Mouse (Mus musculus) heart, embryonic 11.5 days (tissue): Measurements from ENCODE around the gene Tada1. TPM values are rescaled to one million over a fixed set of nuclear protein-coding genes. Genes with fewer than 3 reads are reported as not detected.

Experiments
- ATAC-seq: fragments of 200-750 bp; cut with Nextera tagmentation; replicated peaks from 2 replicates; pipeline ENCODE4 v1.8.0; 2017; ENCODE audit warnings: moderate library complexity; ENCODE audit not compliant: insufficient number of reproducible peaks, low FRiP score, low TSS enrichment
- H3K27ac ChIP-seq: fragments of 300-500 bp; sonication (generic); 2 replicates; pipeline ENCODE4 v1.5.1; 2014; ENCODE audit warnings: mild to moderate bottlenecking, low read depth, low read length
- H3K27me3 ChIP-seq: fragments of 300-500 bp; sonication (generic); 2 replicates; pipeline ENCODE4 v1.6.1; 2014; ENCODE audit warnings: mild to moderate bottlenecking, low read length, mixed read lengths; ENCODE audit not compliant: control insufficient read depth, insufficient read depth
- H3K36me3 ChIP-seq: fragments of 300-500 bp; sonication (generic); 2 replicates; pipeline ENCODE4 v1.6.1; 2014; ENCODE audit warnings: mild to moderate bottlenecking, low read length, moderate library complexity, mixed read lengths; ENCODE audit not compliant: control insufficient read depth, insufficient read depth
- H3K4me1 ChIP-seq: fragments of 300-500 bp; sonication (generic); 2 replicates; pipeline ENCODE4 v1.6.1; 2014; ENCODE audit warnings: low read length; ENCODE audit not compliant: control insufficient read depth, insufficient read depth
- H3K4me2 ChIP-seq: fragments of 300-500 bp; sonication (generic); 2 replicates; pipeline ENCODE4 v1.6.1; 2014; ENCODE audit warnings: mild to moderate bottlenecking, moderate library complexity
- H3K4me3 ChIP-seq: fragments of 300-500 bp; sonication (generic); 2 replicates; pipeline ENCODE4 v1.5.1; 2014; ENCODE audit warnings: low read depth, low read length
- H3K9ac ChIP-seq: fragments of 300-500 bp; sonication (generic); 2 replicates; pipeline ENCODE4 v1.6.1; 2014; ENCODE audit warnings: mild to moderate bottlenecking, low read depth, low read length, moderate library complexity
- H3K9me3 ChIP-seq: fragments of 300-500 bp; sonication (generic); replicated peaks from 2 replicates; pipeline ENCODE4 v1.6.1; 2016; ENCODE audit warnings: low read length; ENCODE audit not compliant: control insufficient read depth
- WGBS: fragments of 180-500 bp; shearing (Covaris S2); extraction: QIAGEN DNeasy Blood & Tissue Kit; methylation state at CpG from one replicate; pipeline ENCODE4 v1.1.7; 2014; ENCODE audit not compliant: insufficient replicate concordance; 5-methylcytosine and 5-hydroxymethylcytosine counted together
- polyA plus RNA-seq: library from polyadenylated mRNA; unstranded; fragments of >200 nt; fragmentation: Nextera tagmentation; extraction: Ambion mirVana; gene quantifications from 2 replicates; pipeline ENCODE4 v1.2.1, GENCODE M21; 2014

Tada1 gene
- polyA plus RNA-seq, result 36.0 and 37.6 TPM in 2 replicates

- Histone ChIP-seq H3K4me3 (peak within 1 kb of the TSS; percentile 99), H3K9me3 (no peaks in the 10 kb centered on the region), H3K27ac (peak within 1 kb of the TSS; percentile 91), H3K27me3 (no peaks in the 10 kb centered on the region), H3K4me2 (peak within 1 kb of the TSS; percentile 78), H3K36me3 (peaks cover 3% of the 10 kb centered on the region; the same call in 1 of the 2 replicates), H3K9ac (peak within 1 kb of the TSS; percentile 96), H3K4me1 (peaks cover 9% of the 10 kb centered on the region)
- WGBS, result under 1% methylated on average over 78 of the region's 81 CpGs
- peak; percentile 95 for ATAC-seq
Measured at GRCm38 (mm10) chr1:166379013-166379629, at the start of gene Tada1. Gene Tada1, plus strand, starts transcription at chr1:166379097.

DNA sequence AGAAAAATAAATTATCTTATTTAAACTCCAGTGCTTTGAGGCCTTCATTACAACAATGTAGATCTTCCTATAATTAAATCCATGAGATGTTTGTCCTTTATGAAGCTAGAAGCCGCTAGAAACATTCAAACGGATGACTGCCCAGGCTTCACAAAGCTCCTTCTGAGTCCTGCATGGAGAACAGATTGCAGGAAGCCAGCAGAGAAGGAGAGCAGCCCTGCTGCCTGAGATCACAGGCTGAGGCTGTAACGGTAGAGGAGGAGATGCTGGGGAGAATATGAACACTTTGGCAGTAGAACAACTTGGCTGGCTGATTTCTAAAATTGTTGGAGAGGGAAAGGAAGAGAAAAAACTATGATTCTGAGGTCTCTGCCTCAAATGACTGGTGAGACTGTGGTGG, 48.1 kb upstream of the Tada1 start:
- ATAC-seq, result no peak

DNA sequence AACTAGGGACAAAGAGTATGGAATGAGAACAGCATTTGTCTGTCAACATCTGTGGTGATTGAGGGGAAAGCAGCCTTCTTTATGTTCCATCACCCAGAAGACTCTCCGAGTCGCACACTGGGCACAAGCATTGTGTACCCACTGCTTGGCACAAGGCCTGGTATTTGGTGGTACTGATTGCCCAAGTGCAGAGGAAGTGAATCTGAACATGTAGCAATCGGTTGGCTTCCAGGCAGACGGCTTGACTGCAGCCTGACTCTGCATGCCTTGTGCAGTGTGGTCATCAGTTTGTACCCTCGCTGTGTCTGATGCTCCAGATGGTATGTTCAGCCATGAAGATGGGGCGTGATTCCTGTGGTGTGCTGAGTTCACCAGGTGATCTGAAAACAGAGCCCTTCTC, 39.8 kb upstream of the Tada1 start:
- WGBS, result 80% methylated on average over 6 of the region's 6 CpGs
- Histone ChIP-seq H3K9ac (no peak overlapping the region), H3K4me2 (no peak overlapping the region), H3K27me3 (no peaks in the 10 kb centered on the region), H3K4me1 (no peaks in the 10 kb centered on the region), H3K36me3 (no peaks in the 10 kb centered on the region), H3K4me3 (no peak overlapping the region), H3K9me3 (no peaks in the 10 kb centered on the region), H3K27ac (no peak overlapping the region)
- ATAC-seq, result no peak

More for the DNA sequence above, 48.1 kb upstream of the Tada1 start:
- H3K4me2 ChIP-seq, result no peak overlapping the region
- WGBS, result 66% methylated on average over 3 of the region's 3 CpGs
- H3K36me3 ChIP-seq, result no peaks in the 10 kb centered on the region
- no peak overlapping the region for H3K9ac ChIP-seq
- H3K9me3 ChIP-seq, result no peaks in the 10 kb centered on the region
- H3K27ac ChIP-seq, result no peak overlapping the region
- H3K4me1 ChIP-seq, result no peaks in the 10 kb centered on the region
- H3K27me3 ChIP-seq, result no peaks in the 10 kb centered on the region
- H3K4me3 ChIP-seq, result no peak overlapping the region

DNA sequence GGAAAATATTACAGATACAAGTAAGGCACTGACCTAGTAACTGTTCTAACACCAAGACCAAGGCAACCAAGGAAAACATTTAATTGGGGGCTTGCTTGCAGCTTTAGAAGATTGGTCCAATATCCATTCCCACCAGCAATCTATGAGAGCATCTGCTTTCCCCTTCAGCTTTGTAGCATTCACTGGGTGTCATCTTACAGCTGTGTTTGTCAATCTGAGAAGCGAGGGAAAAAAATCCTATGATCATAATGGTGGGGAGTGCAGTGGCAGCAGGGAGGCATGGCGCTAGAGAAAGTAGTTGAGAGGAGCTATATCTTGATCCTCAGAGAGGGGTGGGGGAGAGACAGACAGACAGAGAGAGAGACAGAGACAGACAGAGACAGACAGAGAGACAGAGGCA, 36.8 kb upstream of the Tada1 start:
- no peak overlapping the region for H3K27ac ChIP-seq
- no peak for ATAC-seq
- no peaks in the 10 kb centered on the region for H3K4me1 ChIP-seq
- WGBS, result 69% methylated on average over 2 of the region's 2 CpGs
- H3K9ac ChIP-seq, result no peak overlapping the region
- no peaks in the 10 kb centered on the region for H3K9me3 ChIP-seq
- H3K4me2 ChIP-seq, result no peak overlapping the region
- H3K36me3 ChIP-seq, result no peaks in the 10 kb centered on the region
- H3K27me3 ChIP-seq, result no peaks in the 10 kb centered on the region
- H3K4me3 ChIP-seq, result no peak overlapping the region

GRCm38 (mm10) chr1:166342539-166342938, 36.4 kb upstream of the Tada1 start:
- WGBS, result 75% methylated on average over 1 of the region's 1 CpGs
- H3K27ac ChIP-seq, result no peak overlapping the region
- H3K9ac ChIP-seq, result no peak overlapping the region
- H3K27me3 ChIP-seq, result no peaks in the 10 kb centered on the region
- no peak overlapping the region for H3K4me2 ChIP-seq
- ATAC-seq, result no peak
- H3K9me3 ChIP-seq, result no peaks in the 10 kb centered on the region
- H3K4me3 ChIP-seq, result no peak overlapping the region
- no peaks in the 10 kb centered on the region for H3K4me1 ChIP-seq
- H3K36me3 ChIP-seq, result no peaks in the 10 kb centered on the region

DNA sequence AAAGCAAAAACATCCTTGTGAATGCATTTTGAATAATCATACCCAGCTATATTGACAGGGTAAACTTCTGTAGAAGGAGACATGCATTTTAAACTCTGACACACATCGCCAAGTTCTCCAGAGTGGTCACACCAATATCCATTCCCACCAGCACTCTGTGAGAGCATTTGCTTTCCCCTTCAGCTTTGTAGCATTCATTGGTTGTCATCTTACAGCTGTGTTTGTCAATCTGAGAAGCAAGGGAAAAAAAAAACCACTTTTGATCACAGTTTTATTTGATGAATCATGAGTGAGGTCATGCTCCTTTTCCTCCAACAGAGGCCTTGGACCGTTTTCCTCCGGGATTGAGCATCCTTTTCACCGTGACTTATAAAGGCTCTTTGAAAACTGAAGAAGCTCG, 35.3 kb upstream of the Tada1 start:
- H3K36me3 ChIP-seq, result no peaks in the 10 kb centered on the region
- H3K4me1 ChIP-seq, result no peaks in the 10 kb centered on the region
- H3K9me3 ChIP-seq, result no peaks in the 10 kb centered on the region
- 70% methylated on average over 5 of the region's 5 CpGs for WGBS
- no peak overlapping the region for H3K4me3 ChIP-seq
- ATAC-seq, result no peak
- H3K4me2 ChIP-seq, result no peak overlapping the region
- no peaks in the 10 kb centered on the region for H3K27me3 ChIP-seq
- no peak overlapping the region for H3K9ac ChIP-seq
- no peak overlapping the region for H3K27ac ChIP-seq

GRCm38 (mm10) chr1:166344300-166345077, 34.4 kb upstream of the Tada1 start:
- Histone ChIP-seq H3K27ac (no peak overlapping the region), H3K36me3 (no peaks in the 10 kb centered on the region), H3K9me3 (no peaks in the 10 kb centered on the region), H3K4me1 (no peaks in the 10 kb centered on the region), H3K9ac (no peak overlapping the region), H3K4me2 (no peak overlapping the region), H3K4me3 (no peak overlapping the region), H3K27me3 (no peaks in the 10 kb centered on the region)
- ATAC-seq, result no peak
- WGBS, result 81% methylated on average over 8 of the region's 8 CpGs

GRCm38 (mm10) chr1:166345602-166346001, 33.3 kb upstream of the Tada1 start:
- ATAC-seq, result no peak
- Histone ChIP-seq H3K9ac (no peak overlapping the region), H3K27me3 (no peaks in the 10 kb centered on the region), H3K4me2 (no peak overlapping the region), H3K9me3 (no peaks in the 10 kb centered on the region), H3K4me1 (no peaks in the 10 kb centered on the region), H3K4me3 (no peak overlapping the region), H3K27ac (no peak overlapping the region), H3K36me3 (no peaks in the 10 kb centered on the region)
- 86% methylated on average over 6 of the region's 6 CpGs for WGBS
